Comparison of ENCODE assay signal across 9 mouse cellular contexts in genomic region chr10:95678241-95678640, GRCm38 (mm10). TPM values are rescaled to one million over a fixed set of nuclear protein-coding genes. Genes with fewer than 3 reads are reported as not detected.
DNase-seq lines count a peak whose midpoint lies in the region; ATAC-seq and TF ChIP-seq lines count a peak whose summit lies in the region.
"Had no signal": no experiment of that assay in that cellular context is flagged by ENCODE, and none has a peak within 500 bp of the region (broad histone marks: within the 10 kb centered on the region; RNA-seq: fewer than 3 reads in every experiment).

No protein-coding gene starts in this region.

- H3K27ac ChIP-seq in intestine, embryonic 14.5 days (ENCODE audit: low read depth) = no peak overlapping the region
- H3K27ac ChIP-seq in intestine, embryonic 15.5 days = no peak overlapping the region
- no peak overlapping the region for H3K27ac ChIP-seq in cortical plate, adult 2 months (ENCODE audit: insufficient read depth, low read length)
- peak overlapping the region; percentile 63; the same call in 1 of the 2 replicates for H3K27ac ChIP-seq in limb, embryonic 13.5 days
- H3K27ac ChIP-seq in midbrain, embryonic 15.5 days = no peak overlapping the region

- no peaks in the 10 kb centered on the region for H3K9me3 ChIP-seq in intestine, embryonic 14.5 days (ENCODE audit: control insufficient read depth, low read length)
- H3K9me3 ChIP-seq in intestine, embryonic 15.5 days = no peaks in the 10 kb centered on the region
- H3K9me3 ChIP-seq in limb, embryonic 13.5 days = no peaks in the 10 kb centered on the region
- no peaks in the 10 kb centered on the region; the same call in 1 of the 2 replicates for H3K9me3 ChIP-seq in midbrain, embryonic 15.5 days

- no peak for TF ChIP-seq POLR2A in cortical plate, adult 2 months (IDR thresholded peaks at IDR 0.05; ENCODE audit: extremely low read depth, insufficient read depth, low read length)

- no peak overlapping the region for H3K9ac ChIP-seq in intestine, embryonic 14.5 days (ENCODE audit: low read length)
- no peak overlapping the region for H3K9ac ChIP-seq in intestine, embryonic 15.5 days
- H3K9ac ChIP-seq in limb, embryonic 13.5 days = no peak overlapping the region
- no peak overlapping the region for H3K9ac ChIP-seq in midbrain, embryonic 15.5 days

- H3K4me1 ChIP-seq in intestine, embryonic 14.5 days (replicated peaks; ENCODE audit: control insufficient read depth, insufficient read depth, low read length) = peaks cover 7% of the 10 kb centered on the region
- H3K4me1 ChIP-seq in intestine, embryonic 15.5 days (replicated peaks) = peaks cover 5% of the 10 kb centered on the region; the same call in 1 of the 2 replicates
- H3K4me1 ChIP-seq in cortical plate, adult 2 months (ENCODE audit: control insufficient read depth, insufficient read depth, low read length) = peaks cover 2% of the 10 kb centered on the region; the same call in 1 of the 2 replicates
- peaks cover 15% of the 10 kb centered on the region for H3K4me1 ChIP-seq in limb, embryonic 13.5 days
- H3K4me1 ChIP-seq in midbrain, embryonic 15.5 days = peaks cover 7% of the 10 kb centered on the region

- no peak for ATAC-seq in intestine, embryonic 14.5 days (replicated peaks; ENCODE audit: low FRiP score, low TSS enrichment, low read depth)
- ATAC-seq in intestine, embryonic 15.5 days = no peak
- no peak for ATAC-seq in limb, embryonic 13.5 days (ENCODE audit: low FRiP score, low read depth)
- ATAC-seq in midbrain, embryonic 15.5 days (replicated peaks) = no peak

- no peak for DNase-seq in intestine, embryonic 14.5 days (ENCODE audit: low spot score)
- peak; percentile 39 for DNase-seq in CD4-positive helper T cell, adult 2 months (ENCODE audit: low read depth, low spot score)
- DNase-seq in urinary bladder, adult 2 months (ENCODE audit: low spot score) = no peak
- DNase-seq in frontal cortex, adult 2 months (ENCODE audit: extremely low spot score in 1 of 2, low spot score in 1 of 2) = no peak
- DNase-seq: adrenal gland, postnatal 25 days had no signal

- 62% methylated on average over 7 of the region's 7 CpGs for WGBS in intestine, embryonic 14.5 days
- 64% methylated on average over 7 of the region's 7 CpGs for WGBS in intestine, embryonic 15.5 days
- 62% methylated on average over 7 of the region's 7 CpGs for WGBS in limb, embryonic 13.5 days
- WGBS in midbrain, embryonic 15.5 days = 78% methylated on average over 7 of the region's 7 CpGs

- no peak for TF ChIP-seq CTCF in cortical plate, adult 2 months (IDR thresholded peaks at IDR 0.05; ENCODE audit: extremely low read depth, insufficient read depth, low read length)

- no peak overlapping the region for H3K4me3 ChIP-seq in intestine, embryonic 14.5 days (ENCODE audit: low read depth, low read length)
- no peak overlapping the region for H3K4me3 ChIP-seq in intestine, embryonic 15.5 days (replicated peaks)
- H3K4me3 ChIP-seq in cortical plate, adult 2 months (ENCODE audit: insufficient read depth, low read length) = peak overlapping the region; percentile 33; the same call in 1 of the 2 replicates
- H3K4me3 ChIP-seq in limb, embryonic 13.5 days = no peak overlapping the region
- H3K4me3 ChIP-seq in midbrain, embryonic 15.5 days = no peak overlapping the region

- H3K4me2 ChIP-seq in intestine, embryonic 14.5 days (ENCODE audit: low read length) = peak overlapping the region; percentile 36; the same call in 1 of the 2 replicates
- no peak overlapping the region for H3K4me2 ChIP-seq in intestine, embryonic 15.5 days (replicated peaks)
- H3K4me2 ChIP-seq in limb, embryonic 13.5 days (replicated peaks) = peak overlapping the region; percentile 54
- no peak overlapping the region for H3K4me2 ChIP-seq in midbrain, embryonic 15.5 days

- H3K27me3 ChIP-seq in intestine, embryonic 14.5 days (replicated peaks; ENCODE audit: control insufficient read depth, insufficient read depth, low read length) = no peaks in the 10 kb centered on the region
- no peaks in the 10 kb centered on the region for H3K27me3 ChIP-seq in intestine, embryonic 15.5 days (replicated peaks)
- no peaks in the 10 kb centered on the region for H3K27me3 ChIP-seq in limb, embryonic 13.5 days
- no peaks in the 10 kb centered on the region for H3K27me3 ChIP-seq in midbrain, embryonic 15.5 days (replicated peaks)

- H3K36me3 ChIP-seq in intestine, embryonic 14.5 days (ENCODE audit: control insufficient read depth, insufficient read depth, low read length) = no peaks in the 10 kb centered on the region
- no peaks in the 10 kb centered on the region for H3K36me3 ChIP-seq in intestine, embryonic 15.5 days
- no peaks in the 10 kb centered on the region for H3K36me3 ChIP-seq in limb, embryonic 13.5 days
- no peaks in the 10 kb centered on the region for H3K36me3 ChIP-seq in midbrain, embryonic 15.5 days (replicated peaks)

RNA-seq across cellular contexts. Expression of gene Anapc15-ps, which starts 5.0 kb away (rescaled TPM):
- not detected in 2 replicates for polyA plus RNA-seq in intestine, embryonic 14.5 days (2014; fragmentation: Nextera tagmentation; extraction: Ambion mirVana)
- polyA plus RNA-seq in intestine, embryonic 15.5 days (2015; fragmentation: Nextera tagmentation; extraction: Ambion mirVana) = not detected in 2 replicates
- polyA plus RNA-seq in cortical plate, adult 2 months (2012; rRNA removed) = 0.42 TPM in 1 of 2 replicates, not detected in the other
- polyA plus RNA-seq in limb, embryonic 13.5 days (2015; fragmentation: Nextera tagmentation; extraction: Ambion mirVana) = 0.43 TPM in 1 of 2 replicates, not detected in the other
- polyA plus RNA-seq in urinary bladder, adult 2 months (2012; rRNA removed) = 0.25 and 0.46 TPM in 2 replicates
- polyA plus RNA-seq in frontal cortex, adult 2 months (2012; rRNA removed) = 1.3 TPM in 1 of 2 replicates, not detected in the other
- 0.52 TPM in 1 of 2 replicates, not detected in the other for polyA plus RNA-seq in midbrain, embryonic 15.5 days (2015; fragmentation: Nextera tagmentation; extraction: Ambion mirVana)

Comparison
In these comparisons a context has a peak if more than half of its experiments do, and no peak if none do; other contexts are left out.
1. H3K4me2 ChIP-seq: peak in intestine, embryonic 14.5 days (single experiment) and limb, embryonic 13.5 days (single experiment); none in intestine, embryonic 15.5 days (single experiment) and midbrain, embryonic 15.5 days (single experiment).